Mouse (Mus musculus) left cerebral cortex, adult 11 months (tissue): Measurements from ENCODE around the gene Chmp4b.

Experiments used
- DNase-seq: peaks from one replicate; pipeline ENCODE4 v3.0.0; 2022; ENCODE audit warnings: low spot score

Gene Chmp4b

GRCm38 (mm10) chr2:154718855-154719556, 67.5 kb downstream of the Chmp4b start:
- DNase-seq = no peak

GRCm38 (mm10) chr2:154720315-154720714, 68.8 kb downstream of the Chmp4b start:
- DNase-seq = no peak

GRCm38 (mm10) chr2:154723473-154723872, 72.0 kb downstream of the Chmp4b start:
- DNase-seq = no peak

GRCm38 (mm10) chr2:154729737-154730136, 78.2 kb downstream of the Chmp4b start:
- DNase-seq = no peak

- no peak for DNase-seq
Observed at GRCm38 (mm10) chr2:154730841-154731240, 79.3 kb downstream of the Chmp4b start.

GRCm38 (mm10) chr2:154731916-154732315, 80.4 kb downstream of the Chmp4b start:
- DNase-seq = no peak

GRCm38 (mm10) chr2:154732503-154733141, 81.1 kb downstream of the Chmp4b start:
- no peak for DNase-seq

- no peak for DNase-seq
Observed at GRCm38 (mm10) chr2:154734977-154735376, 83.5 kb downstream of the Chmp4b start.

GRCm38 (mm10) chr2:154735416-154735815, 83.9 kb downstream of the Chmp4b start:
- DNase-seq = no peak

- DNase-seq = no peak
Observed at GRCm38 (mm10) chr2:154735986-154736385, 84.5 kb downstream of the Chmp4b start.

GRCm38 (mm10) chr2:154738621-154739020, 87.1 kb downstream of the Chmp4b start:
- DNase-seq = no peak

GRCm38 (mm10) chr2:154742911-154743819, 91.7 kb downstream of the Chmp4b start:
- no peak for DNase-seq

- DNase-seq = no peak
Observed at GRCm38 (mm10) chr2:154743915-154744314, 92.4 kb downstream of the Chmp4b start.
